Mouse (Mus musculus) heart, embryonic 15.5 days (tissue): ENCODE measurements around the gene Cadm1. TPM values are rescaled to one million over a fixed set of nuclear protein-coding genes. Genes with fewer than 3 reads are reported as not detected.

Source experiments
- ATAC-seq: fragments of 200-750 bp; cut with Nextera tagmentation; replicated peaks from 2 replicates; pipeline ENCODE4 v1.8.0; 2017; ENCODE audit warnings: low read depth, moderate TSS enrichment; ENCODE audit not compliant: insufficient number of reproducible peaks, insufficient read depth, low FRiP score
- H3K27ac ChIP-seq: fragments of 300-500 bp; sonication (generic); 2 replicates; pipeline ENCODE4 v1.5.1; 2015; ENCODE audit warnings: mild to moderate bottlenecking, inconsistent platforms
- H3K27me3 ChIP-seq: fragments of 300-500 bp; sonication (generic); 2 replicates; pipeline ENCODE4 v1.6.1; 2015; ENCODE audit warnings: inconsistent platforms
- H3K36me3 ChIP-seq: fragments of 300-500 bp; sonication (generic); 2 replicates; pipeline ENCODE4 v1.6.1; 2015; ENCODE audit warnings: mild to moderate bottlenecking, inconsistent platforms
- H3K4me1 ChIP-seq: fragments of 300-500 bp; sonication (generic); replicated peaks from 2 replicates; pipeline ENCODE4 v1.6.1; 2015; ENCODE audit warnings: inconsistent platforms
- H3K4me2 ChIP-seq: fragments of 300-500 bp; sonication (generic); 2 replicates; pipeline ENCODE4 v1.6.1; 2015; ENCODE audit warnings: inconsistent platforms, mild to moderate bottlenecking, moderate library complexity
- H3K4me3 ChIP-seq: fragments of 300-500 bp; sonication (generic); 2 replicates; pipeline ENCODE4 v1.5.1; 2015; ENCODE audit warnings: mild to moderate bottlenecking, inconsistent platforms
- H3K9ac ChIP-seq: fragments of 300-500 bp; sonication (generic); 2 replicates; pipeline ENCODE4 v1.6.1; 2015; ENCODE audit warnings: mild to moderate bottlenecking, inconsistent platforms
- H3K9me3 ChIP-seq: fragments of 300-500 bp; sonication (generic); replicated peaks from 2 replicates; pipeline ENCODE4 v1.6.1; 2016; ENCODE audit warnings: inconsistent platforms
- WGBS: fragments of 180-500 bp; shearing (Covaris S2); methylation state at CpG from one replicate; pipeline ENCODE4 v1.1.7; 2015; ENCODE audit warnings: mixed read lengths; 5-methylcytosine and 5-hydroxymethylcytosine counted together
- polyA plus RNA-seq: library from polyadenylated mRNA; unstranded; fragments of >200 nt; fragmentation: Nextera tagmentation; extraction: Ambion mirVana; gene quantifications from 2 replicates; pipeline ENCODE4 v1.2.1, GENCODE M21; 2015

The Cadm1 gene
- polyA plus RNA-seq, 1 experiment from 2014 or later, result 12.6 TPM

DNA sequence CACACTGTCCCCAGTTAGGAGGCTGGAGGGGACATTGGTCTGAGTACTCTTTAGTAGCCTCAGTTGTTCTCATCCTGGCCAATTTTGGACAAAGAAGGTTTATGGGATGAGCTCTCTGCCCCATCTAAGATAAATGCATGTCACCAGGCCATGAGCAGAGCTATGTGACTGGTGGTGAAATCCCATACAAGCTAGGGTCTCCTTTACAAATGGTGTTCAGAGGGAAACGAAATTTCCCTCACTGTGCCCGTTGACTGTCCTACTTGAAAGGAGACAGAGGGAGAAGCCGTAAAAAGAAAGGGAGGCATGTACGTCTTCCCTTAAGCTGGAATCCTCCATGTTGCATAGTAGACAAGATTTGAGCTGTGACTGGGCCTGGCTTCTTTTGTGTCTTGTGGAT, 272.6 kb downstream of the Cadm1 start:
- no peak overlapping the region for H3K27ac ChIP-seq
- no peak overlapping the region for H3K9ac ChIP-seq
- H3K4me1 ChIP-seq, result peaks cover 6% of the 10 kb centered on the region; the same call in 1 of the 2 replicates
- no peak overlapping the region for H3K4me2 ChIP-seq
- H3K27me3 ChIP-seq, result no peaks in the 10 kb centered on the region
- no peak overlapping the region for H3K4me3 ChIP-seq
- H3K9me3 ChIP-seq, result no peaks in the 10 kb centered on the region
- no peak for ATAC-seq
- H3K36me3 ChIP-seq, result no peaks in the 10 kb centered on the region
- WGBS, result 82% methylated on average over 4 of the region's 4 CpGs

DNA sequence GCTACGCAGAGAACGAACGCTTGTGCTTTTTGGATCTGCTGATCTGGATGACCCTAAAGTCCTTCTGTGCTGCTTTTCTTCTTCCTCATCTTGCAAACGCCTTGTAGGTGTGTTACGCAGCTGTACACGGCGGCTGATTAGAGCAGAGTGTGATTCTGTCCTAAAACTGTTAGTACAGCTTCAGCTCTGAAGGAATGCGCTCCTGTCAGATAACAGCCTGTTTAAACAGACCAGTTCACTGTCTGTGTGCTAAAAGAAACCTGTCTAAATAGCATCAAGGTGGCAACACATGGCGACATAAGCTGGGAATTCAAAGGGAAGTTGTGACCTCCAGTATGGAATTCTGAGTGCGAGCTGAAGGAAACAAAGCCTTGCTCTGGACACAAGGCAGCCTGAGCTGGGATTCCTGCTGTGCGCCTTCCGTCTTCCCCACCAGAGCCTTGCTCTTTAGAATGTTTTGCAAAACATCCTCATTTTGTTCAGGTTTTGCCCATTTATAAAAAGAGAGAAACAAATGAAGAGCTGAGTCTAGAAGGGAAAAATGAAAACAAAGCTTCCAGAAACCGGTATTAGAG, 273.6 kb downstream of the Cadm1 start:
- WGBS, result 37% methylated on average over 13 of the region's 13 CpGs
- Histone ChIP-seq H3K4me2 (peak overlapping the region; percentile 28), H3K9me3 (no peaks in the 10 kb centered on the region), H3K4me3 (no peak overlapping the region), H3K36me3 (no peaks in the 10 kb centered on the region), H3K27ac (no peak overlapping the region), H3K27me3 (no peaks in the 10 kb centered on the region), H3K4me1 (peaks cover 6% of the 10 kb centered on the region; the same call in 1 of the 2 replicates), H3K9ac (no peak overlapping the region)
- no peak for ATAC-seq

DNA sequence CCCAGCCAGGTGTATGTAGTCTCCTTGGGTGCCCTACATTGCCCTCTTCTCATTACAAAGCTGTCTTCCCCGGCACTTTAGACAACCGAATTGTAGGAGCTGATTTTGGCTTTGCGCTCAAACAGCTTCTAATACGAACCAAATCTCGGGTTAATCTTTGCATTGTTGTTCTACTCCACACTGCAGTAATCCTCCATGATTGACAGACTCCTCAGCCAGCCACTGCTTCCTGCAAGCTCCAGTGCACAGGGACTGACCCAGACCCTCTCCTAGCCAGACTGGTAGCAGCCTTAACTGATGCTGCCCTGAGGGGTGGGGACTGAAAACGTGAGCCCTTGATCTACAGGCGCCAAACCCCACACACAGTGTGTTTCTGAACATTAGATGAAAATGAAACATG, 275.7 kb downstream of the Cadm1 start:
- H3K4me3 ChIP-seq, result no peak overlapping the region
- WGBS, result 82% methylated on average over 7 of the region's 7 CpGs
- H3K9ac ChIP-seq, result no peak overlapping the region
- peaks cover 6% of the 10 kb centered on the region; the same call in 1 of the 2 replicates for H3K4me1 ChIP-seq
- H3K27me3 ChIP-seq, result no peaks in the 10 kb centered on the region
- no peak overlapping the region for H3K27ac ChIP-seq
- H3K36me3 ChIP-seq, result no peaks in the 10 kb centered on the region
- ATAC-seq, result no peak
- no peaks in the 10 kb centered on the region for H3K9me3 ChIP-seq
- H3K4me2 ChIP-seq, result no peak overlapping the region

DNA sequence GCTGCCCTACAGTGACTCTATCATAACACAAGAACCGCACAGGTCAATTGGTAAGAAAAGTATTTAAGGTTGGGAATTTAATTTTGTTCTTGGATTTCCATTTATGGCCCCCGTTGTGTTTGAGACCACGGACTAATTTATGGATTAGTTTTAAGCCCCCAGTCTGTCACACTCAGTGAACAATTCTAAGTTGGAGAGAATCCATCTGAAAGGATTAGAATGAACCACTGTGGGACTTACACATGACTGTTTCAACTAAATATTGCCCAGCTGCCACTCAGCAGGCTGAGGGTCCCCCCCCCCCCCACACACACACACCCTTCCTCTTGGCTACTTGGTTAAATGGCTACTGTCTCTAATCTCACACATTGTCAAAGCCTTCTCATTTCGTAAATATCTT, 295.7 kb downstream of the Cadm1 start:
- Histone ChIP-seq H3K4me3 (no peak overlapping the region), H3K27ac (no peak overlapping the region), H3K4me2 (no peak overlapping the region), H3K27me3 (no peaks in the 10 kb centered on the region), H3K4me1 (peaks cover 2% of the 10 kb centered on the region; the same call in 1 of the 2 replicates), H3K9ac (no peak overlapping the region), H3K36me3 (no peaks in the 10 kb centered on the region), H3K9me3 (no peaks in the 10 kb centered on the region)
- no peak for ATAC-seq
- 81% methylated on average over 4 of the region's 4 CpGs for WGBS

- no peak for ATAC-seq
- Histone ChIP-seq H3K9me3 (no peaks in the 10 kb centered on the region), H3K9ac (no peak overlapping the region), H3K27ac (no peak overlapping the region), H3K4me3 (peak overlapping the region; percentile 30), H3K4me2 (peak overlapping the region; percentile 50), H3K4me1 (peaks cover 3% of the 10 kb centered on the region; the same call in 1 of the 2 replicates), H3K27me3 (no peaks in the 10 kb centered on the region), H3K36me3 (no peaks in the 10 kb centered on the region)
- WGBS, result 18% methylated on average over 13 of the region's 13 CpGs
Observed at GRCm38 (mm10) chr9:47828762-47829161, 298.8 kb downstream of the Cadm1 start.

DNA sequence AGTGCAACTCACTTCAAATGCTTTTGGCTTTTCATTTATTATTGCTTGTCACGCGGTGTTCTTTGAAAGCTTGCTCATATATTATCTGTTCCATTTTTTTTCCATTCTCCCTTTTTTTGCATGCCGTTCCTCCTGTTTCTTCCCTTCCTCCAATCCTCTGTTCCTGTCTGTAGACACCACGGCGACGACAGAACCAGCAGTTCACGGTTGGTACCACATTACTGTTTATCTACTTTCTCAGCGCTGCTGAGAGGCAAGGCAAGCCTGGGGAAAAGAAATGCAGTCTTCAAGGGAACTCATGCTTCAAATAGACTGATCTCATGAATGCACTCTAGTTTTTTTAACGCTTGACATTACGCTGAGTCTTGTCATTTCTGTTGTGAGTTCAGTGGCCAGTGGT, 299.2 kb downstream of the Cadm1 start:
- Histone ChIP-seq H3K4me1 (peaks cover 3% of the 10 kb centered on the region; the same call in 1 of the 2 replicates), H3K9ac (no peak overlapping the region), H3K36me3 (no peaks in the 10 kb centered on the region), H3K27me3 (no peaks in the 10 kb centered on the region), H3K27ac (no peak overlapping the region), H3K9me3 (no peaks in the 10 kb centered on the region), H3K4me2 (peak overlapping the region; percentile 50), H3K4me3 (peak overlapping the region; percentile 30)
- no peak for ATAC-seq
- WGBS, result 45% methylated on average over 10 of the region's 10 CpGs

DNA sequence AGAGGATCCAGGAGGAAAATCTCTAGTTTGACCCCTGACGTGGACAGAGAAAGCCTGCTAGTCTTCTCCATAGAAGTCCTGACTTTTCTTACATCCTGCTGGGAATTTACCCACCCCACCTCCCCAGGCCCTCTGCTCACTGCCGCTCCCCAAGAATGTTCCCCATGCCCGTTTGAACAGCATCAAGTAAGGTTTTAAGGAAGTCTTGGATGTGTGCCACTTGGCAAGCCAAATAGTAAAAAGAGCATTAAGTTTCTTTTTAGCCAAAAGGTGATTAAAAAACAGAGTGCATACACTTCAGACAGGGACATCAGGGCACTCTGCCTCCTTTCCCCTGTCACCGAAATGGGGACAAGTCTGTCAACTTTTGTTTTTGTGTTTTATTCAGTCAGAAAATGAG, 299.9 kb downstream of the Cadm1 start:
- 48% methylated on average over 4 of the region's 4 CpGs for WGBS
- no peak overlapping the region for H3K4me2 ChIP-seq
- no peaks in the 10 kb centered on the region for H3K27me3 ChIP-seq
- H3K9me3 ChIP-seq, result no peaks in the 10 kb centered on the region
- H3K4me1 ChIP-seq, result peaks cover 3% of the 10 kb centered on the region; the same call in 1 of the 2 replicates
- no peak for ATAC-seq
- no peak overlapping the region for H3K4me3 ChIP-seq
- no peak overlapping the region for H3K27ac ChIP-seq
- H3K9ac ChIP-seq, result no peak overlapping the region
- H3K36me3 ChIP-seq, result no peaks in the 10 kb centered on the region

DNA sequence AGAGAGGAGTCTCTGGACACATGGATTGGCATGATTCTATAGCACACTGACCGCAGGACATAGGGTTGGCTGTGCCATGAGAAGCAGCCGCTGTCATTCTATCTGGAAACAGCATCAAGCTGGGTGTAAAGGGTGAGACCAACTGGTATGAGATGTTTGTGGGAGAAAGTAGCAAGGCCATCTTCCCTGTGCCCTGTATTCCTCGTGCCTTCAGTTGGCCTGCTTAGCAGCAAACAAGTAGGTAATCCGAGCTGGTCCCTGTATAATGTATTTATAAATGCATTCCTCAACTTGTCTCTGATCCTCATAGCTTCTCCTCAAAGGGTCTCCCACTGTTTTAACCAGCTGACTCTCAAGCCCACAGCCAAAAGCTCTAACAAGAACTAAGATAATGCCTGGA, 301.4 kb downstream of the Cadm1 start:
- ATAC-seq, result no peak
- 63% methylated on average over 4 of the region's 4 CpGs for WGBS
- no peak overlapping the region for H3K27ac ChIP-seq
- peaks cover 3% of the 10 kb centered on the region; the same call in 1 of the 2 replicates for H3K4me1 ChIP-seq
- no peaks in the 10 kb centered on the region for H3K27me3 ChIP-seq
- no peaks in the 10 kb centered on the region for H3K36me3 ChIP-seq
- no peaks in the 10 kb centered on the region for H3K9me3 ChIP-seq
- H3K9ac ChIP-seq, result no peak overlapping the region
- H3K4me3 ChIP-seq, result no peak overlapping the region
- H3K4me2 ChIP-seq, result no peak overlapping the region

GRCm38 (mm10) chr9:47838170-47838569, 308.2 kb downstream of the Cadm1 start:
- ATAC-seq, result no peak
- 24% methylated on average over 8 of the region's 8 CpGs for WGBS

DNA sequence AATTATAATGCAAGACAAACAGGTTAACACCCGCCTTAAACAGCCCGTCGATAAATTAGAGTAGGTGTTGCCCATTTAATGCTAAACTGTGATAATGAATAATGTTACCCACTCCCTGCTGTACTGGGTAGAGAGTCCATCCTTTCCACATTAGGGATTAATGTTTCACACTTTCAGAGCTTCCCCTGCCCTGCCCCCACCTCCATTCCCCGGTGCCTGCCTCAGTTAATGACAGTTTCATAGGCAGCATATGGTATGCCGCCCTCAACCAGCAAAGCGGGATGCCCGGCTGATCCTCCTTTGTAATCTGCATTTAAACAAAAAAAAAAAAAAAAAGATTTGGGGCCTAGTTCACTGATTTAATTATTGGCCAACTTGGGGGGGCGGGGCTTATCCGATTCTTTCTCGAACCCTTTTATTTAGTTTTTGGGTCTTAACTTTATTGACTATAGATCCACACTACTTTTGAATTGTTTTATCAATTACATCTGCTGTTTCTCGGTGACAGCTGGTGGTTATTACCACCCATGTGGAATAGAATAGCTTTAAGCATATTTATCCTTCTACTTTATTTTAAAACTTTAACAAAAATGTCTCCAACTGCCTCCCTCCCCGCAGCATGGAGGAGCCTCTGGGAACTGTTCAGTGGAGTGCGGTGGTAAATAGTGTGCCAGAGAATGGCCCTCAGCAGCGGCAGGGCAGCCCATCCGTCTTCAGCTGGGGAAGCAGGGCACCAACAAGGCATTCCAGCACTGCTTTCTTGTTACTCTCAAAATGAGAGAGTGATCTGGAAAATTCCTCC, 309.1 kb downstream of the Cadm1 start:
- H3K9ac ChIP-seq, result no peak overlapping the region
- WGBS, result 48% methylated on average over 15 of the region's 15 CpGs

More at GRCm38 (mm10) chr9:47838170-47838569, 308.2 kb downstream of the Cadm1 start:
- H3K4me2 ChIP-seq, result no peak overlapping the region
- H3K9ac ChIP-seq, result no peak overlapping the region
- H3K36me3 ChIP-seq, result no peaks in the 10 kb centered on the region
- no peak overlapping the region for H3K4me3 ChIP-seq
- H3K27ac ChIP-seq, result no peak overlapping the region
- H3K9me3 ChIP-seq, result no peaks in the 10 kb centered on the region
- H3K27me3 ChIP-seq, result peaks cover 8% of the 10 kb centered on the region; the same call in 1 of the 2 replicates
- H3K4me1 ChIP-seq, result no peaks in the 10 kb centered on the region

DNA sequence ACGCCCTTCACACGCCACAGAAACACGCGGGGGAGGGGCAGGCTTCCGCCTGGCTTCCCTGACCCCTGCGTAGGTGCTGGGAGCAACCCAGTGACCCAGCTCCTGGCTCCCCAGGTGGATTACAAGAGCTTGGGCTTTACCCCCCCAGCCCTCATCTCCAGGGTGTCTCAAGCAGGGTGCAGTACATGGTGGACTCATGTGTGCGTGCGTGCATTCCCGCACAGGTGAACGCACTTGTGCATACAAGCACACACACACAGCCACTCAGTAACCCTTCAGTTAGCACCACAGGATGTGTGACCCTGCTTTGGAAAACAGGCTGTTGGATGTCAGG, 309.7 kb downstream of the Cadm1 start:
- Histone ChIP-seq H3K36me3 (no peaks in the 10 kb centered on the region), H3K4me2 (no peak overlapping the region), H3K9ac (no peak overlapping the region), H3K4me1 (no peaks in the 10 kb centered on the region), H3K4me3 (no peak overlapping the region), H3K9me3 (no peaks in the 10 kb centered on the region), H3K27ac (no peak overlapping the region), H3K27me3 (peaks cover 8% of the 10 kb centered on the region; the same call in 1 of the 2 replicates)
- no peak for ATAC-seq
- 63% methylated on average over 10 of the region's 10 CpGs for WGBS

More for the DNA sequence above, 309.1 kb downstream of the Cadm1 start:
- no peak for ATAC-seq
- H3K4me2 ChIP-seq, result no peak overlapping the region
- no peaks in the 10 kb centered on the region for H3K9me3 ChIP-seq
- no peak overlapping the region for H3K27ac ChIP-seq
- no peaks in the 10 kb centered on the region for H3K36me3 ChIP-seq
- no peaks in the 10 kb centered on the region for H3K4me1 ChIP-seq
- no peak overlapping the region for H3K4me3 ChIP-seq
- peaks cover 8% of the 10 kb centered on the region; the same call in 1 of the 2 replicates for H3K27me3 ChIP-seq
